Mouse (Mus musculus) telencephalon, adult 2 months (tissue): ENCODE data around the gene Olfr600.
"Not testable (repeated sequence)": the region's sequence is repeated elsewhere in the genome, so short reads cannot be mapped to it uniquely, and the experiment has no call there.

Experiments
- DNase-seq: peaks from one replicate; pipeline ENCODE4 v3.0.0-alpha.2; 2011; ENCODE audit warnings: low read depth, low spot score

Olfr600 gene

GRCm38 (mm10) chr7:103349569-103349968 is at the start of gene Olfr600:
Gene Olfr600, minus strand, starts transcription at chr7:103349669.
- DNase-seq, result no peak

GRCm38 (mm10) chr7:103398981-103399380 is 49.5 kb upstream of the Olfr600 start:
- no peak for DNase-seq

- DNase-seq, result no peak
These were observed 48.3 kb upstream of the Olfr600 start for GRCm38 (mm10) chr7:103397758-103398157.

GRCm38 (mm10) chr7:103386077-103386476 is 36.6 kb upstream of the Olfr600 start, which contains the start of gene Olfr603:
Gene Olfr603, minus strand, starts transcription at chr7:103386177.
- DNase-seq, result no peak

GRCm38 (mm10) chr7:103362555-103362954 is 13.1 kb upstream of the Olfr600 start, which contains the start of gene Olfr601:
Gene Olfr601, minus strand, starts transcription at chr7:103362655.
- no peak for DNase-seq

GRCm38 (mm10) chr7:103335617-103336016 is 13.9 kb downstream of the Olfr600 start, which contains the start of gene Olfr599:
Gene Olfr599, plus strand, starts transcription at chr7:103335917.
- no peak for DNase-seq

GRCm38 (mm10) chr7:103323268-103323667 is 26.2 kb downstream of the Olfr600 start, which contains the start of gene Olfr598:
Gene Olfr598, plus strand, starts transcription at chr7:103323568.
- DNase-seq, result no peak

- not testable (repeated sequence) for DNase-seq
These were observed 33.5 kb downstream of the Olfr600 start, which contains the start of gene Olfr597 for GRCm38 (mm10) chr7:103316015-103316414. Gene Olfr597, plus strand, starts transcription at chr7:103316315.

GRCm38 (mm10) chr7:103305348-103305747 is 44.1 kb downstream of the Olfr600 start, which contains the start of gene Olfr596:
Gene Olfr596, plus strand, starts transcription at chr7:103305648.
- not testable (repeated sequence) for DNase-seq
